Mouse (Mus musculus) MEL (cell line): ENCODE results near the gene Sde2. TPM values are rescaled to one million over a fixed set of nuclear protein-coding genes. Genes with fewer than 3 reads are reported as not detected.

Experiments
- DNase-seq: peaks from one replicate; pipeline ENCODE4 v3.0.0; 2011; ENCODE audit warnings: low read depth, low spot score
- H3K27ac ChIP-seq: 2 replicates; pipeline ENCODE4 v1.5.1; 2012; ENCODE audit warnings: low read depth, mild to moderate bottlenecking, control low read depth, low read length, moderate library complexity; ENCODE audit not compliant: control insufficient read depth
- H3K27me3 ChIP-seq, 2 experiments: fragments of 150-350 bp in 1 of 2; sonication (generic) in 1 of 2; 2 replicates each; pipeline ENCODE4 v1.6.1; 2012; ENCODE audit warnings: low read length in 2 of 2, mild to moderate bottlenecking in 2 of 2, improper control_type of control experiment in 1 of 2, moderate library complexity in 1 of 2; ENCODE audit not compliant: insufficient read depth in 2 of 2, control insufficient read depth in 1 of 2
- H3K36me3 ChIP-seq, 2 experiments: 2 replicates each; pipeline ENCODE4 v1.6.1; 2012 to 2014; ENCODE audit warnings: low read length in 2 of 2, improper control_type of control experiment in 1 of 2, inconsistent platforms in 1 of 2, mild to moderate bottlenecking in 1 of 2; ENCODE audit not compliant: insufficient read depth in 2 of 2, control insufficient read depth in 1 of 2
- H3K4me1 ChIP-seq, 2 experiments: fragments of 150-350 bp in 1 of 2; sonication (generic) in 1 of 2; 2 replicates each; pipeline ENCODE4 v1.6.1; 2012; ENCODE audit warnings: low read length in 2 of 2, improper control_type of control experiment in 1 of 2, mild to moderate bottlenecking in 1 of 2; ENCODE audit not compliant: insufficient read depth in 2 of 2, control insufficient read depth in 1 of 2
- H3K4me3 ChIP-seq, 2 experiments: fragments of 150-350 bp in 1 of 2; sonication (generic) in 1 of 2; 2 replicates each; pipeline ENCODE4 v1.5.1; 2012; ENCODE audit warnings: low read depth in 2 of 2, low read length in 2 of 2, mild to moderate bottlenecking in 2 of 2, moderate library complexity in 2 of 2, control low read depth in 1 of 2, improper control_type of control experiment in 1 of 2; ENCODE audit not compliant: control insufficient read depth in 1 of 2, insufficient read depth in 1 of 2
- H3K79me2 ChIP-seq: 2 replicates; pipeline ENCODE4 v1.6.1; 2012; ENCODE audit warnings: mild to moderate bottlenecking, low read length, moderate library complexity; ENCODE audit not compliant: control insufficient read depth, poor library complexity, insufficient read depth
- H3K9ac ChIP-seq: 2 replicates; pipeline ENCODE4 v1.6.1; 2012; ENCODE audit warnings: low read depth, mild to moderate bottlenecking, control low read depth, low read length, moderate library complexity; ENCODE audit not compliant: control insufficient read depth, poor library complexity, severe bottlenecking
- H3K9me3 ChIP-seq: fragments of 150-350 bp; sonication (generic); replicated peaks from 2 replicates; pipeline ENCODE4 v1.6.1; 2012; ENCODE audit warnings: mild to moderate bottlenecking, low read length, improper control_type of control experiment, moderate library complexity; ENCODE audit not compliant: insufficient read depth
- ELF1 ChIP-seq: IDR thresholded peaks from 2 replicates; pipeline ENCODE4 v1.6.1; 2014; ENCODE audit warnings: low read depth, mild to moderate bottlenecking, inconsistent platforms, low read length, improper control_type of control experiment, moderate library complexity
- ETS1 ChIP-seq: IDR thresholded peaks from 2 replicates; pipeline ENCODE4 v1.6.1; 2012; ENCODE audit warnings: low read depth, mild to moderate bottlenecking, inconsistent platforms, low read length, improper control_type of control experiment, moderate library complexity
- HCFC1 ChIP-seq: IDR thresholded peaks from 2 replicates; pipeline ENCODE4 v1.6.1; 2012; ENCODE audit warnings: low read depth, mild to moderate bottlenecking, inconsistent platforms, low read length, improper control_type of control experiment, moderate library complexity
- KAT2A ChIP-seq: conservative IDR thresholded peaks from 2 replicates; pipeline ENCODE4 v1.6.1; 2012; ENCODE audit warnings: low read depth, low read length, improper control_type of control experiment, inconsistent platforms
- MAX ChIP-seq: IDR thresholded peaks from 2 replicates; pipeline ENCODE4 v1.6.1; 2011; ENCODE audit warnings: low read length, improper control_type of control experiment
- MAZ ChIP-seq: IDR thresholded peaks from 2 replicates; pipeline ENCODE4 v1.6.1; 2012; ENCODE audit warnings: low read depth, mild to moderate bottlenecking, inconsistent platforms, low read length, improper control_type of control experiment
- MXI1 ChIP-seq: IDR thresholded peaks from 2 replicates; pipeline ENCODE4 v1.6.1; 2011; ENCODE audit warnings: mild to moderate bottlenecking, low read depth, low read length, improper control_type of control experiment
- MYB ChIP-seq: IDR thresholded peaks from 2 replicates; pipeline ENCODE4 v1.6.1; 2011; ENCODE audit warnings: mild to moderate bottlenecking, low read depth, low read length, improper control_type of control experiment
- MYC ChIP-seq: IDR thresholded peaks from 2 replicates; pipeline ENCODE4 v1.6.1; 2011; ENCODE audit warnings: low read depth, mild to moderate bottlenecking, low read length, improper control_type of control experiment, moderate library complexity
- NELFE ChIP-seq: IDR thresholded peaks from 2 replicates; pipeline ENCODE4 v1.6.1; 2011; ENCODE audit warnings: low read depth, low read length, improper control_type of control experiment
- SIN3A ChIP-seq: IDR thresholded peaks from 2 replicates; pipeline ENCODE4 v1.6.1; 2012; ENCODE audit warnings: low read length, improper control_type of control experiment, inconsistent platforms
- SMC3 ChIP-seq: IDR thresholded peaks from 2 replicates; pipeline ENCODE4 v1.6.1; 2011; ENCODE audit warnings: low read depth, low read length, improper control_type of control experiment
- TBP ChIP-seq: IDR thresholded peaks from 2 replicates; pipeline ENCODE4 v1.8.0; 2011; ENCODE audit warnings: low read depth, low read length, improper control_type of control experiment
- TCF12 ChIP-seq: IDR thresholded peaks from 2 replicates; pipeline ENCODE4 v1.6.1; 2014; ENCODE audit warnings: low read depth, mild to moderate bottlenecking, inconsistent platforms, low read length, improper control_type of control experiment, moderate library complexity
- UBTF ChIP-seq: IDR thresholded peaks from 2 replicates; pipeline ENCODE4 v1.6.1; 2012; ENCODE audit warnings: low read depth, mild to moderate bottlenecking, inconsistent platforms, low read length, improper control_type of control experiment, moderate library complexity, borderline replicate concordance; ENCODE audit not compliant: insufficient read depth
- USF1 ChIP-seq: IDR thresholded peaks from 2 replicates; pipeline ENCODE4 v1.6.1; 2014; ENCODE audit warnings: low read depth, mild to moderate bottlenecking, inconsistent platforms, low read length, improper control_type of control experiment, moderate library complexity
- ZC3H11A ChIP-seq: IDR thresholded peaks from 2 replicates; pipeline ENCODE4 v1.6.1; 2012; ENCODE audit warnings: low read depth, mild to moderate bottlenecking, inconsistent platforms, low read length, improper control_type of control experiment
- ZNF384 ChIP-seq: IDR thresholded peaks from 2 replicates; pipeline ENCODE4 v1.6.1; 2012; ENCODE audit warnings: low read depth, mild to moderate bottlenecking, inconsistent platforms, low read length, improper control_type of control experiment
- polyA plus RNA-seq, 2 experiments: library from polyadenylated mRNA; stranded (reverse) in 1 of 2; unstranded in 1 of 2; fragments of >175 nt in 1 of 2; fragments of >200 nt in 1 of 2; gene quantifications; 2 replicates each; pipeline versions ENCODE4 v1.2.1 to v1.2.4; 2012; ENCODE audit warnings: low replicate concordance in 2 of 2, low read depth in 1 of 2; ENCODE audit not compliant: insufficient read length in 2 of 2, insufficient read depth in 1 of 2, missing spikeins in 1 of 2
- total RNA-seq: library from RNA; depleted of rRNA; stranded (reverse); fragments of 300-350 nt; gene quantifications from 2 replicates; pipeline ENCODE4 v1.2.3, GENCODE M21; 2012

Gene Sde2
- total and polyA plus RNA-seq, 3 experiments = 35.5 to 48.0 TPM; not detected in 1

DNA sequence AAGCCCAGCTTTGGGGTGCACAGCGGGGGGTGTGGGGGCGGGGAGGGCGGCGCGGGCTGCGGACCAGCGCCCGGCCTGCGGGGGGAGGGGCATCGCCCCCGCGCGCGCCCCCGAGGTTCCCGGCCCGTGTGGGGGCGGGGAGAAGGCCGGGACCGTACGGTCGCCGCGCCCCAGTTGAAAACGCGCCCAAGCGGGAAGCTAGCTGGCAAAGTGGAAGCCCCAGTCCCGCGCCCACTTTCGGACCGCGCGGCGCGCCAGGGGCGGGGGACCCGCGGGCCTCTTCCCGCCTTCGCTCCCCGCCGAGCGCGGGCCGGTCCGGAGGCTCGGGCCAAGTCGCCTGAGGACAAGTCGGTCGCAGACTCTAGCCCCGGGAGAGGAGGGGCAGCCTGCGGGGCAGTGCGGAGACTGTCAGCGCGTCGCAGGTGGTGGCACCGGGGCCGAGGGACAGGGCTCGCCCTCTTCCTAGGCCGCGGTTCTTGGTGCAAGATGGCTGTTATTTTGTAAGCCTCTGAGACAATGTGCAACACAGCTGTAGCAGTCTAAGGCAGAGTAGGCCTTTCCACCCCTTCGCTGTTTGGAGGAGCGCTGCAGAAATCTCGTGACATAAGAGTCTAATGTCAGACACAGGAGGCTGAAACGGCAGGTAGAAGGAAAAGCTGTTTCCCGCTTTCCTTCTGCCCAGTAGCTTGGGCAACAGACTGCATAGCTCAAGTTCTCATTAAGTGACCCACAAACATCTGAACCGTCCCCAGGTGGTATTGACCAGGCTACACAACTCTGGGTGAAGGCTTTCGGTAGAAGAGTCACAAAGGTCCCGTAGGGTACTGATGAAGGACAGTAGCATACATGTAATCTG lies 36.8 kb upstream of the Sde2 start, which contains the start of gene H3f3a:
Gene H3f3a (minus strand): TSS at position 59 of the 856 bp plus-strand sequence.
- H3K9me3 ChIP-seq = no peaks in the 10 kb centered on the region
- peak within 1 kb of the TSS; percentile 99 for H3K27ac ChIP-seq
- H3K79me2 ChIP-seq = peaks cover 32% of the 10 kb centered on the region
- peak within 1 kb of the TSS; percentile 85 to 92 for H3K4me3 ChIP-seq
- TF ChIP-seq MAX (peak; percentile 54), SMC3 (no peak), TBP (0 out of 2 replicates have a peak, but pooled peaks have one; percentile 9), MYB (no peak), KAT2A (no peak; the same call in 1 of the 2 replicates), MXI1 (peak; percentile 39; the same call in 1 of the 2 replicates), ZNF384 (no peak), MAZ (peak; percentile 74), ELF1 (0 out of 2 replicates have a peak, but pooled peaks have one; percentile 8), NELFE (peak; percentile 40; the same call in 1 of the 2 replicates), TCF12 (no peak), HCFC1 (peak; percentile 37; the same call in 1 of the 2 replicates), USF1 (no peak), ETS1 (0 out of 2 replicates have a peak, but pooled peaks have one; percentile 7), UBTF (0 out of 2 replicates have a peak, but pooled peaks have one; percentile 82), SIN3A (peak; percentile 63; the same call in 1 of the 2 replicates), ZC3H11A (no peak), MYC (0 out of 2 replicates have a peak, but pooled peaks have one; percentile 25)
- peak within 1 kb of the TSS; percentile 100 for H3K9ac ChIP-seq
- DNase-seq = peak; percentile 79
- H3K36me3 ChIP-seq = peaks cover 1 to 21% of the 10 kb centered on the region in 2 experiments; a peak in 3 of 4 replicates
- H3K4me1 ChIP-seq = peaks cover 3 to 7% of the 10 kb centered on the region in 2 experiments; a peak in 2 of 4 replicates
- no peaks in the 10 kb centered on the region for H3K27me3 ChIP-seq
